Mouse (Mus musculus): ENCODE results near the gene Clca3a1.

DNA sequence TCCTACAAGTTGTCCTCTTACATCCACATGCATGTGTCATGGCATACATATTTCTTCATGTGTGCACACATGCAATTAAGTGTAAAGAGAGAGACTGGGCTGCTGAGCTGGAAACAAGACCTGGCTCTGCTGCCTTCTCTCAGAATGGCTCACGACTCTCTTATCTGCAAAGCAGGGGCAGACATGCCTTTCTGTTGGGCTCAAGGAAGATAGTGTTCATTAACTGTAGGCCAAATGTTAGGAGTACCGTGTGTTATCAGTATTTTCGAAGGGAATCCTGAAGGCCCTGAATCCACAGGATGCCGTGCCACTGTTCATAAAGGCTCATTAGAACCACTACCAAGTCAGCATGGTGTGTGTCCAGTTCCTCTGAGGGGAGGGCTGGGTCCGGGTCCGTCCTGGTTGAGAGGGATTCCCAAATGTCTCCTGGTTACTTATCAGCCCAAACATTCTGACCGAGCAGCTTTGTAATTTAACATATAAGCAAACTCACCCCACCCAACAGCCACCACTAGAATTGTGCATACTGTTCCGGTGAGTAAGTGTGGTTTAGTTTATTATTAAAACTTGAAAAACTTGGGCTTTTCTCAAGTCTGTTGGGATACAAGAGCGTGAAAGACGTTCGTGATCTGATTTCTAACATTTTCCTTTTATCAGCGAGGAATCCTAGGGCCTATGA, 77.5 kb downstream of the Clca3a1 start:
- TF ChIP-seq POLR2A (IDR thresholded peaks at IDR 0.05; ENCODE audit: low read depth, low read length) (no peak), CTCF (IDR thresholded peaks at IDR 0.05; ENCODE audit: borderline replicate concordance, insufficient read depth, low read length) (no peak)
